Mouse (Mus musculus) ES-Bruce4 (cell line): ENCODE data around the gene Ikbkg.

ENCODE experiments used
- CTCF ChIP-seq: IDR thresholded peaks from one replicate; pipeline ENCODE4 v1.8.1; 2011; ENCODE audit warnings: low read depth, low read length
- POLR2A ChIP-seq: IDR thresholded peaks from one replicate; pipeline ENCODE4 v1.8.1; 2011; ENCODE audit warnings: low read length; ENCODE audit not compliant: insufficient read depth

DNA sequence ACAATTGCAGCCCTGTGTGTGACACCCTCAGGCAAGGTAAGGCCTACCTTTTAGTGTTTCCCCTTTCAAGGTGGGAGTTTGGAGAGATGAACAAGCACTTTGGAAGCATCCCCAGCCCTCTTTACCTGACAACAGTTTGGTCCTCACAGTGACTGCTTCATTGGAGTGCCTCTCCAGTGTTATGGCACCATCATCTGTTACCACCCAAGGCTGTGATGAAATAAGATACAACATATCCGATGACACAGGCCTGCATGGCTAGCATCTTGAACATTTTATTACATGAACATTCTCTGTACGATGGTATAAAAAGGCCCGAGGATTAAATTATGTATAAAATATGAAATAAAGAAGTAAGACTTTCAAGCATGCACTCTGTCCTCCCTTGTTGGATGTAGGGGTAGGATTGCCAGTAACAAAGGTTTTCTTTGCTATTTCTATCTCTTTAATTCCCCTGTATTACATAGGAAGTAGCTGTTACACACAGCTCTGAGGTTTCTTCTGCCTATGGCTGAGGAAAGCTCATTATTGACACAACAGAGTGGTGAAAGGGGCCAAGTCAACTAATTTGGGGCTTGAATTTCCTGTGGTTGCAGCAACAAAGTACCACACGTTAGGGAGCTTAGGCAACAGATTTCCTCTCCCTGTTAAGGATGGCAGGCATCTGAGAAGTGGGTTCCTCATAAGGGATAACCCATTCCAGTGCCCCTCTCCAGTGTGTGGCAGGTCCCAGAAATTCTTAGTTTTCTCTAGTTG is 58.2 kb downstream of the Ikbkg start:
- no peak for TF ChIP-seq CTCF
- no peak for TF ChIP-seq POLR2A
